Mouse (Mus musculus) MEL (cell line): ENCODE results near the gene Edf1. TPM values are rescaled to one million over a fixed set of nuclear protein-coding genes. Genes with fewer than 3 reads are reported as not detected.

ENCODE experiments used
- DNase-seq: peaks from one replicate; pipeline ENCODE4 v3.0.0; 2011; ENCODE audit warnings: low read depth, low spot score
- H3K27ac ChIP-seq: 2 replicates; pipeline ENCODE4 v1.5.1; 2012; ENCODE audit warnings: low read depth, mild to moderate bottlenecking, control low read depth, low read length, moderate library complexity; ENCODE audit not compliant: control insufficient read depth
- H3K27me3 ChIP-seq, 2 experiments: fragments of 150-350 bp in 1 of 2; sonication (generic) in 1 of 2; 2 replicates each; pipeline ENCODE4 v1.6.1; 2012; ENCODE audit warnings: low read length in 2 of 2, mild to moderate bottlenecking in 2 of 2, improper control_type of control experiment in 1 of 2, moderate library complexity in 1 of 2; ENCODE audit not compliant: insufficient read depth in 2 of 2, control insufficient read depth in 1 of 2
- H3K36me3 ChIP-seq, 2 experiments: 2 replicates each; pipeline ENCODE4 v1.6.1; 2012 to 2014; ENCODE audit warnings: low read length in 2 of 2, improper control_type of control experiment in 1 of 2, inconsistent platforms in 1 of 2, mild to moderate bottlenecking in 1 of 2; ENCODE audit not compliant: insufficient read depth in 2 of 2, control insufficient read depth in 1 of 2
- H3K4me1 ChIP-seq, 2 experiments: fragments of 150-350 bp in 1 of 2; sonication (generic) in 1 of 2; 2 replicates each; pipeline ENCODE4 v1.6.1; 2012; ENCODE audit warnings: low read length in 2 of 2, improper control_type of control experiment in 1 of 2, mild to moderate bottlenecking in 1 of 2; ENCODE audit not compliant: insufficient read depth in 2 of 2, control insufficient read depth in 1 of 2
- H3K4me3 ChIP-seq, 2 experiments: fragments of 150-350 bp in 1 of 2; sonication (generic) in 1 of 2; 2 replicates each; pipeline ENCODE4 v1.5.1; 2012; ENCODE audit warnings: low read depth in 2 of 2, low read length in 2 of 2, mild to moderate bottlenecking in 2 of 2, moderate library complexity in 2 of 2, control low read depth in 1 of 2, improper control_type of control experiment in 1 of 2; ENCODE audit not compliant: control insufficient read depth in 1 of 2, insufficient read depth in 1 of 2
- H3K79me2 ChIP-seq: 2 replicates; pipeline ENCODE4 v1.6.1; 2012; ENCODE audit warnings: mild to moderate bottlenecking, low read length, moderate library complexity; ENCODE audit not compliant: control insufficient read depth, poor library complexity, insufficient read depth
- H3K9ac ChIP-seq: 2 replicates; pipeline ENCODE4 v1.6.1; 2012; ENCODE audit warnings: low read depth, mild to moderate bottlenecking, control low read depth, low read length, moderate library complexity; ENCODE audit not compliant: control insufficient read depth, poor library complexity, severe bottlenecking
- H3K9me3 ChIP-seq: fragments of 150-350 bp; sonication (generic); replicated peaks from 2 replicates; pipeline ENCODE4 v1.6.1; 2012; ENCODE audit warnings: mild to moderate bottlenecking, low read length, improper control_type of control experiment, moderate library complexity; ENCODE audit not compliant: insufficient read depth
- BHLHE40 ChIP-seq: IDR thresholded peaks from 2 replicates; pipeline ENCODE4 v1.6.1; 2012; ENCODE audit warnings: low read depth, mild to moderate bottlenecking, inconsistent platforms, low read length, improper control_type of control experiment, borderline replicate concordance
- CHD2 ChIP-seq: IDR thresholded peaks from 2 replicates; pipeline ENCODE4 v1.6.1; 2011; ENCODE audit warnings: low read length, improper control_type of control experiment
- CTCF ChIP-seq, 3 experiments: IDR thresholded peaks in 2 of 3; conservative IDR thresholded peaks in 1 of 3; 2 replicates each; pipeline ENCODE4 v1.5.1; 2011 to 2012; ENCODE audit warnings: low read length in 3 of 3, low read depth in 2 of 3, mild to moderate bottlenecking in 2 of 3, improper control_type of control experiment in 1 of 3, inconsistent platforms in 1 of 3, mixed read lengths in 1 of 3, moderate library complexity in 1 of 3; ENCODE audit not compliant: control insufficient read depth in 1 of 3, insufficient read depth in 1 of 3, poor library complexity in 1 of 3, severe bottlenecking in 1 of 3
- E2F4 ChIP-seq: IDR thresholded peaks from 2 replicates; pipeline ENCODE4 v1.6.1; 2011; ENCODE audit warnings: low read depth, low read length, improper control_type of control experiment, borderline replicate concordance
- ELF1 ChIP-seq: IDR thresholded peaks from 2 replicates; pipeline ENCODE4 v1.6.1; 2014; ENCODE audit warnings: low read depth, mild to moderate bottlenecking, inconsistent platforms, low read length, improper control_type of control experiment, moderate library complexity
- HCFC1 ChIP-seq: IDR thresholded peaks from 2 replicates; pipeline ENCODE4 v1.6.1; 2012; ENCODE audit warnings: low read depth, mild to moderate bottlenecking, inconsistent platforms, low read length, improper control_type of control experiment, moderate library complexity
- KAT2A ChIP-seq: conservative IDR thresholded peaks from 2 replicates; pipeline ENCODE4 v1.6.1; 2012; ENCODE audit warnings: low read depth, low read length, improper control_type of control experiment, inconsistent platforms
- MAFK ChIP-seq: IDR thresholded peaks from 2 replicates; pipeline ENCODE4 v1.6.1; 2011; ENCODE audit warnings: low read depth, mild to moderate bottlenecking, low read length, improper control_type of control experiment, borderline replicate concordance
- MAX ChIP-seq: IDR thresholded peaks from 2 replicates; pipeline ENCODE4 v1.6.1; 2011; ENCODE audit warnings: low read length, improper control_type of control experiment
- MAZ ChIP-seq: IDR thresholded peaks from 2 replicates; pipeline ENCODE4 v1.6.1; 2012; ENCODE audit warnings: low read depth, mild to moderate bottlenecking, inconsistent platforms, low read length, improper control_type of control experiment
- MXI1 ChIP-seq: IDR thresholded peaks from 2 replicates; pipeline ENCODE4 v1.6.1; 2011; ENCODE audit warnings: mild to moderate bottlenecking, low read depth, low read length, improper control_type of control experiment
- NELFE ChIP-seq: IDR thresholded peaks from 2 replicates; pipeline ENCODE4 v1.6.1; 2011; ENCODE audit warnings: low read depth, low read length, improper control_type of control experiment
- POLR2AphosphoS2 ChIP-seq: IDR thresholded peaks from 2 replicates; pipeline ENCODE4 v1.6.1; 2011; ENCODE audit warnings: low read length, improper control_type of control experiment
- RAD21 ChIP-seq: IDR thresholded peaks from 2 replicates; pipeline ENCODE4 v1.6.1; 2011; ENCODE audit warnings: mild to moderate bottlenecking, low read depth, low read length, improper control_type of control experiment
- SIN3A ChIP-seq: IDR thresholded peaks from 2 replicates; pipeline ENCODE4 v1.6.1; 2012; ENCODE audit warnings: low read length, improper control_type of control experiment, inconsistent platforms
- SMC3 ChIP-seq: IDR thresholded peaks from 2 replicates; pipeline ENCODE4 v1.6.1; 2011; ENCODE audit warnings: low read depth, low read length, improper control_type of control experiment
- TCF12 ChIP-seq: IDR thresholded peaks from 2 replicates; pipeline ENCODE4 v1.6.1; 2014; ENCODE audit warnings: low read depth, mild to moderate bottlenecking, inconsistent platforms, low read length, improper control_type of control experiment, moderate library complexity
- UBTF ChIP-seq: IDR thresholded peaks from 2 replicates; pipeline ENCODE4 v1.6.1; 2012; ENCODE audit warnings: low read depth, mild to moderate bottlenecking, inconsistent platforms, low read length, improper control_type of control experiment, moderate library complexity, borderline replicate concordance; ENCODE audit not compliant: insufficient read depth
- ZC3H11A ChIP-seq: IDR thresholded peaks from 2 replicates; pipeline ENCODE4 v1.6.1; 2012; ENCODE audit warnings: low read depth, mild to moderate bottlenecking, inconsistent platforms, low read length, improper control_type of control experiment
- polyA plus RNA-seq, 2 experiments: library from polyadenylated mRNA; stranded (reverse) in 1 of 2; unstranded in 1 of 2; fragments of >175 nt in 1 of 2; fragments of >200 nt in 1 of 2; gene quantifications; 2 replicates each; pipeline versions ENCODE4 v1.2.1 to v1.2.4; 2012; ENCODE audit warnings: low replicate concordance in 2 of 2, low read depth in 1 of 2; ENCODE audit not compliant: insufficient read length in 2 of 2, insufficient read depth in 1 of 2, missing spikeins in 1 of 2
- total RNA-seq: library from RNA; depleted of rRNA; stranded (reverse); fragments of 300-350 nt; gene quantifications from 2 replicates; pipeline ENCODE4 v1.2.3, GENCODE M21; 2012

Edf1 gene
- total and polyA plus RNA-seq, 3 experiments: 142 to 318 TPM; not detected in 1

DNA sequence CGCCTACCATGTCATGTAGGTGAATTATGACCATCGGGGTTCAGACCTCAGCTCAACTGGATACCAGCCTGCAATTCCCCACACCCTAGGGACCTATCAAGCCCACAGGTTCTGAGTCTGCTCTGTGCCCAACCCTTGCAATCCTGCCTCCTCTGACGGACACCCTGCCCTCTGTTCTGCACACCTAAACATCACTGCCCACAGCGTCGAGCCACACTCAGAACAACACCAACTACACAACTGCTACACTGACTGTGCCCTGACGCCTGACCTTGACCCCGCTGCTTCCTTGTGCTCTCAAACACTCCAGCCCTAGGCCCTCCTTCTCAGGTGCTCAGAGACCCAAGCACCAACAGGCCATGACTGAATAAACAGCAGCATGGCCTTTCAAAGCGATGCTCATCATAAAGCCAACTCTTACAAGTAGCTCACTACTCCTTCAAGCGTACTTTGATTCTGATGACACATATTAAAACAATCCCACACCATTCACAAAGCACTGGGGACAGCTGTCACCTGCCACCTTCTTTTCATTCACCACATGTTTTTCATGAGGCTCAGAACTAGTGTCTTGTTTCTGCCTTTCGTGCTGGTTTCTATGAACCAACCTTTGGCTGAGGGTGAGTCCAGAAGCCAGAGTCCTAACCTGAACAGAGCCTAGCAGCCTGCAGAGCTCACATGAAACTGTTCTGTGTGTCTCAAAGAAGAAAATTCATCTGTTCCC is 15.8 kb upstream of the Edf1 start:
- Histone ChIP-seq H3K9ac (no peak overlapping the region), H3K9me3 (no peaks in the 10 kb centered on the region), H3K79me2 (peaks cover 30% of the 10 kb centered on the region), H3K4me3 (no peak overlapping the region), H3K36me3 (peaks cover 3 to 4% of the 10 kb centered on the region in 2 experiments), H3K4me1 (peaks cover 0 to 7% of the 10 kb centered on the region in 2 experiments; a peak in 2 of 4 replicates), H3K27ac (no peak overlapping the region), H3K27me3 (no peaks in the 10 kb centered on the region)
- TF ChIP-seq MAX (no peak), BHLHE40 (no peak), KAT2A (no peak), UBTF (no peak), HCFC1 (no peak), RAD21 (no peak), MAZ (no peak), CTCF (IDR thresholded peaks at IDR 0.05 in 2 of 3, conservative IDR thresholded peaks at IDR 0.05 in 1 of 3; ENCODE audit: control insufficient read depth in 1 of 3, insufficient read depth in 1 of 3, low read depth in 2 of 3, low read length in 3 of 3, poor library complexity in 1 of 3, severe bottlenecking in 1 of 3) (no peak), MAFK (no peak), SMC3 (no peak), ZC3H11A (no peak), POLR2AphosphoS2 (no peak), E2F4 (no peak), NELFE (no peak), SIN3A (no peak), MXI1 (no peak)
- no peak for DNase-seq

DNA sequence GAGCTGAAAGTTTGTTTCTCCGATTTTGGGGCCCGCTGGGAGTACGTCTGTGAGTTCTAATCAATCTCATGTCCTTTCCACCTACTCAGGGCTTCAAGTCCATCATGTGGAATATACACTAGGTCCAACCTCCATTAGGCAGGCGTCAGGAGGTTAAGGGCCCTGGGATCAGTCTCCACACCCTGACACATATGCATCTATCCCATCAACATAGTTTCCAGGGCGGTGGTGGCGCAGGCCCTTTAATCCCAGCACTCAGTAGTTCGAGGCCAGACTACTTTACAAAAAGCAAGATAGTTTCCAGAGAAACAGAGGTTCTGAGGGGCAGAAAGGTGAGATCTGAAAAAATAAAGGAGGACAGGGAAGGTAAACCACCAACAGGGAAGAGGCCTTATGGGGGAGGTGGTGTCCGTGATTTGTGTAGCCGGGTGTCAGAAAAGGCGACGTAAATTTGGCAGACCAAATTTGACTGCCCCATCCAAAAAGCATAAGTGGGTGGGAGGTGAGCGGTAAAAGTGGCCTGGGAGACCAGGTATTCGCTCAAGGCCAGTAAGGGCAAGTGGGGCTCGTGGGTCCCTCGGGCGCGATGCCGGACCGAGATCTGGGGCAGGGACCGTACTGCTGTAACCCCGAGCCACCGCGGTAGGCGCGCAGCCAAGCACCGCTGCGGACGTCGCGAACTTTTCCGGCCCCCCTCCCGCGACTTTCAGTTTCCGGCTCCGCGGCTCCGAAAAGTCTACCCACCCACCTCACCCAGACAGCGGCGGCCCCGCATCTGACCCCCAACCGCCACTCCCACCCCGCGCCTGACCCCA is 11.4 kb upstream of the Edf1 start:
- Histone ChIP-seq H3K4me3 (peak overlapping the region; percentile 82 to 93), H3K9me3 (no peaks in the 10 kb centered on the region), H3K79me2 (peaks cover 30% of the 10 kb centered on the region), H3K36me3 (peaks cover 0 to 7% of the 10 kb centered on the region in 2 experiments; a peak in 2 of 4 replicates), H3K9ac (peak overlapping the region; percentile 93), H3K4me1 (peaks cover 2 to 7% of the 10 kb centered on the region in 2 experiments; a peak in 3 of 4 replicates), H3K27ac (peak overlapping the region; percentile 59), H3K27me3 (no peaks in the 10 kb centered on the region)
- DNase-seq: no peak
- TF ChIP-seq CHD2 (no peak), ELF1 (no peak), TCF12 (peak; percentile 6; the same call in 1 of the 2 replicates)
